Mouse (Mus musculus): ENCODE data around the gene Ccer2.

The Ccer2 gene

GRCm38 (mm10) chr7:28749935-28750334 is 6.0 kb upstream of the Ccer2 start:
- no peak for DNase-seq (ENCODE audit: low spot score)

GRCm38 (mm10) chr7:28758623-28759022 is 2.6 kb downstream of the Ccer2 start:
- no peak for DNase-seq (ENCODE audit: low spot score)

- DNase-seq (ENCODE audit: low spot score), result no peak
These were observed 5.9 kb downstream of the Ccer2 start for GRCm38 (mm10) chr7:28761907-28762306.

GRCm38 (mm10) chr7:28765211-28765610 is 9.2 kb downstream of the Ccer2 start:
- DNase-seq (ENCODE audit: low spot score), result no peak

- peak; percentile 97 for DNase-seq (ENCODE audit: low spot score)
These were observed 10.4 kb downstream of the Ccer2 start, which contains the start of gene Sirt2 for GRCm38 (mm10) chr7:28766173-28766879. Gene Sirt2, plus strand, starts transcription at chr7:28766735.

- DNase-seq (ENCODE audit: low spot score), result no peak
These were observed 10.9 kb downstream of the Ccer2 start for GRCm38 (mm10) chr7:28766910-28767309.

- DNase-seq (ENCODE audit: low spot score), result no peak
These were observed 11.5 kb downstream of the Ccer2 start, which contains the start of gene Nfkbib for GRCm38 (mm10) chr7:28767462-28767965. Gene Nfkbib, minus strand, starts transcription at chr7:28767512.

GRCm38 (mm10) chr7:28769414-28769958 is 13.5 kb downstream of the Ccer2 start:
- no peak for DNase-seq (ENCODE audit: low spot score)

- DNase-seq (ENCODE audit: low spot score), result no peak
These were observed 14.3 kb downstream of the Ccer2 start for GRCm38 (mm10) chr7:28770309-28770708.

GRCm38 (mm10) chr7:28771867-28772266 is 15.9 kb downstream of the Ccer2 start:
- no peak for DNase-seq (ENCODE audit: low spot score)

- DNase-seq (ENCODE audit: low spot score), result no peak
These were observed 17.2 kb downstream of the Ccer2 start for GRCm38 (mm10) chr7:28773163-28773562.

- DNase-seq (ENCODE audit: low spot score), result no peak
These were observed 18.2 kb downstream of the Ccer2 start for GRCm38 (mm10) chr7:28774164-28774563.

GRCm38 (mm10) chr7:28775129-28775528 is 19.2 kb downstream of the Ccer2 start:
- no peak for DNase-seq (ENCODE audit: low spot score)

GRCm38 (mm10) chr7:28778825-28779224 is 22.9 kb downstream of the Ccer2 start:
- DNase-seq (ENCODE audit: low spot score), result no peak

GRCm38 (mm10) chr7:28780067-28780658 is 24.2 kb downstream of the Ccer2 start:
- peak; percentile 78 for DNase-seq (ENCODE audit: low spot score)

GRCm38 (mm10) chr7:28780857-28781256 is 24.9 kb downstream of the Ccer2 start:
- DNase-seq (ENCODE audit: low spot score), result no peak

- no peak for DNase-seq (ENCODE audit: low spot score)
These were observed 25.3 kb downstream of the Ccer2 start for GRCm38 (mm10) chr7:28781261-28781663.

- no peak for DNase-seq (ENCODE audit: low spot score)
These were observed 29.2 kb downstream of the Ccer2 start for GRCm38 (mm10) chr7:28785161-28785560.

GRCm38 (mm10) chr7:28787884-28788283 is 31.9 kb downstream of the Ccer2 start:
- DNase-seq (ENCODE audit: low spot score), result no peak

GRCm38 (mm10) chr7:28788307-28789195 is 32.6 kb downstream of the Ccer2 start, which contains the start of gene Rinl:
Gene Rinl, plus strand, starts transcription at chr7:28788969.
- DNase-seq (ENCODE audit: low spot score), result no peak

- no peak for DNase-seq (ENCODE audit: low spot score)
These were observed 33.3 kb downstream of the Ccer2 start for GRCm38 (mm10) chr7:28789235-28789634.

All from testis, postnatal 14 days (tissue).